Mouse (Mus musculus) myocyte (in vitro differentiated cells): ENCODE data around the gene Gramd1b. TPM values are rescaled to one million over a fixed set of nuclear protein-coding genes. Genes with fewer than 3 reads are reported as not detected.
A peak's percentile ranks its signal among the peaks of the same experiment; 100 is the strongest.

ENCODE experiments used
- H3K27me3 ChIP-seq: one replicate; pipeline ENCODE4 v1.6.1; 2011; ENCODE audit not compliant: control insufficient read depth, insufficient read depth, insufficient read length
- H3K36me3 ChIP-seq: one replicate; pipeline ENCODE4 v1.6.1; 2011; ENCODE audit not compliant: control insufficient read depth, insufficient read depth
- H3K4me2 ChIP-seq: one replicate; pipeline ENCODE4 v1.6.1; 2011; ENCODE audit warnings: low read depth, control low read depth
- H3K4me3 ChIP-seq: one replicate; pipeline ENCODE4 v1.5.1; 2011; ENCODE audit warnings: mild to moderate bottlenecking, control low read depth, moderate library complexity
- H3K79me2 ChIP-seq: one replicate; pipeline ENCODE4 v1.6.1; 2011; ENCODE audit not compliant: control insufficient read depth, insufficient read depth
- H3ac ChIP-seq: one replicate; pipeline ENCODE4 v1.6.1; 2011; ENCODE audit not compliant: control insufficient read depth, insufficient read length
- CEBPB ChIP-seq: IDR thresholded peaks from 2 replicates; pipeline ENCODE4 v1.6.1; 2011; ENCODE audit warnings: mild to moderate bottlenecking, moderate library complexity; ENCODE audit not compliant: poor library complexity, insufficient read depth, severe bottlenecking
- E2F4 ChIP-seq: IDR thresholded peaks from one replicate; pipeline ENCODE4 v1.6.1; 2011; ENCODE audit warnings: mild to moderate bottlenecking, control low read depth, moderate library complexity; ENCODE audit not compliant: insufficient read depth
- MAX ChIP-seq: IDR thresholded peaks from one replicate; pipeline ENCODE4 v1.6.1; 2011; ENCODE audit warnings: low read depth, mild to moderate bottlenecking, control low read depth
- MYOD1 ChIP-seq, 3 experiments: IDR thresholded peaks; one replicate each; pipeline ENCODE4 v1.6.1; 2011; ENCODE audit warnings: control low read depth in 2 of 3, low read depth in 2 of 3, mild to moderate bottlenecking in 2 of 3, moderate library complexity in 1 of 3; ENCODE audit not compliant: insufficient read length in 2 of 3, control insufficient read depth in 1 of 3
- MYOG ChIP-seq, 3 experiments: IDR thresholded peaks; one replicate each; pipeline ENCODE4 v1.6.1; 2011; ENCODE audit warnings: control low read depth in 2 of 3, low read depth in 2 of 3, mild to moderate bottlenecking in 2 of 3; ENCODE audit not compliant: insufficient read length in 2 of 3, control insufficient read depth in 1 of 3, insufficient read depth in 1 of 3
- POLR2A ChIP-seq: IDR thresholded peaks from one replicate; pipeline ENCODE4 v1.6.1; 2011; ENCODE audit warnings: low read depth, mild to moderate bottlenecking, control low read depth, moderate library complexity; ENCODE audit not compliant: insufficient read length
- POLR2AphosphoS2 ChIP-seq: IDR thresholded peaks from one replicate; pipeline ENCODE4 v1.6.1; 2011; ENCODE audit warnings: low read depth, control low read depth; ENCODE audit not compliant: insufficient read length
- REST ChIP-seq: IDR thresholded peaks from one replicate; pipeline ENCODE4 v1.6.1; 2011; ENCODE audit warnings: mild to moderate bottlenecking, control low read depth, moderate library complexity; ENCODE audit not compliant: insufficient read depth, insufficient read length
- SRF ChIP-seq: IDR thresholded peaks from one replicate; pipeline ENCODE4 v1.6.1; 2011; ENCODE audit warnings: low read depth; ENCODE audit not compliant: control insufficient read depth, insufficient read length
- TCF12 ChIP-seq: IDR thresholded peaks from one replicate; pipeline ENCODE4 v1.6.1; 2011; ENCODE audit warnings: mild to moderate bottlenecking, control low read depth; ENCODE audit not compliant: poor library complexity, insufficient read depth, severe bottlenecking
- TCF3 ChIP-seq: IDR thresholded peaks from one replicate; pipeline ENCODE4 v1.6.1; 2011; ENCODE audit warnings: low read depth, control low read depth; ENCODE audit not compliant: insufficient read length
- USF1 ChIP-seq: IDR thresholded peaks from one replicate; pipeline ENCODE4 v1.6.1; 2011; ENCODE audit warnings: low read depth, mild to moderate bottlenecking, control low read depth, moderate library complexity
- polyA plus RNA-seq: library from polyadenylated mRNA; unstranded; fragments of >200 nt; fragmentation: generic; extraction: Trizol; gene quantifications from one replicate; pipeline ENCODE4 v1.2.1, GENCODE M21; 2012; ENCODE audit warnings: missing spikeins

Gene Gramd1b
- polyA plus RNA-seq, 1 experiment = 33.9 TPM

GRCm38 (mm10) chr9:40345493-40346231, 185.5 kb downstream of the Gramd1b start:
- H3ac ChIP-seq = no peak overlapping the region
- no peaks in the 10 kb centered on the region for H3K27me3 ChIP-seq
- peaks cover 3% of the 10 kb centered on the region for H3K79me2 ChIP-seq
- peak overlapping the region; percentile 30 for H3K4me2 ChIP-seq
- no peak for TF ChIP-seq REST
- TF ChIP-seq SRF = no peak
- TF ChIP-seq TCF12 = no peak
- no peak for TF ChIP-seq POLR2AphosphoS2
- no peak for TF ChIP-seq E2F4
- TF ChIP-seq MYOD1 (IDR thresholded peaks at IDR 0.05; ENCODE audit: control insufficient read depth in 1 of 3, insufficient read length in 2 of 3, low read depth in 2 of 3) = no peak
- no peak for TF ChIP-seq CEBPB
- TF ChIP-seq MYOG (IDR thresholded peaks at IDR 0.05; ENCODE audit: control insufficient read depth in 1 of 3, insufficient read depth in 1 of 3, insufficient read length in 2 of 3, low read depth in 2 of 3) = no peak
- H3K4me3 ChIP-seq = no peak overlapping the region
- H3K36me3 ChIP-seq = no peaks in the 10 kb centered on the region

GRCm38 (mm10) chr9:40344801-40345492, 186.2 kb downstream of the Gramd1b start:
- H3K4me3 ChIP-seq = no peak overlapping the region
- TF ChIP-seq USF1 = no peak
- no peak for TF ChIP-seq POLR2AphosphoS2
- TF ChIP-seq POLR2A = no peak
- no peak for TF ChIP-seq REST
- no peak for TF ChIP-seq CEBPB
- no peak for TF ChIP-seq MAX
- TF ChIP-seq MYOG (IDR thresholded peaks at IDR 0.05; ENCODE audit: control insufficient read depth in 1 of 3, insufficient read depth in 1 of 3, insufficient read length in 2 of 3, low read depth in 2 of 3) = no peak
- TF ChIP-seq SRF = no peak
- peaks cover 3% of the 10 kb centered on the region for H3K79me2 ChIP-seq
- peak overlapping the region; percentile 6 for H3K4me2 ChIP-seq
- no peaks in the 10 kb centered on the region for H3K27me3 ChIP-seq
- no peaks in the 10 kb centered on the region for H3K36me3 ChIP-seq
- H3ac ChIP-seq = no peak overlapping the region

DNA sequence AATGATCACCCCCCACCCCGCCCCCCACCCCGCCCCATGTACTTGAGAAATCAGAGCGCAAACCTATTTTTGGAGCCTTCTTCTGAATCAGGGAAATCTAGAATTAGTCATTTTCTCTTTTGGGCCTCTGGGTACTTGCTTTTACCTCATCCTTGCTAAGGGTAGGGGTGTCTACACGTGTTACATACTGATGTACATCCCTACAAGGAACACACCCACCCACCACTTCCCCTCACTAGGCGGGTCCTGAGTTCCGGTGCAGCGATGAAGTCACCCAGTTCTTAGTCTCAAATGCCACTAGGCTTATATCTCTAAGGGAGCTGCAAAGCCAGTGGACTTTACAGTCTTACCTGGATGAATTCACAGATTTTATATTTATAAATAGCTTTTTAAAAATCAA, 187.4 kb downstream of the Gramd1b start:
- H3K27me3 ChIP-seq = no peaks in the 10 kb centered on the region
- peaks cover 3% of the 10 kb centered on the region for H3K79me2 ChIP-seq

DNA sequence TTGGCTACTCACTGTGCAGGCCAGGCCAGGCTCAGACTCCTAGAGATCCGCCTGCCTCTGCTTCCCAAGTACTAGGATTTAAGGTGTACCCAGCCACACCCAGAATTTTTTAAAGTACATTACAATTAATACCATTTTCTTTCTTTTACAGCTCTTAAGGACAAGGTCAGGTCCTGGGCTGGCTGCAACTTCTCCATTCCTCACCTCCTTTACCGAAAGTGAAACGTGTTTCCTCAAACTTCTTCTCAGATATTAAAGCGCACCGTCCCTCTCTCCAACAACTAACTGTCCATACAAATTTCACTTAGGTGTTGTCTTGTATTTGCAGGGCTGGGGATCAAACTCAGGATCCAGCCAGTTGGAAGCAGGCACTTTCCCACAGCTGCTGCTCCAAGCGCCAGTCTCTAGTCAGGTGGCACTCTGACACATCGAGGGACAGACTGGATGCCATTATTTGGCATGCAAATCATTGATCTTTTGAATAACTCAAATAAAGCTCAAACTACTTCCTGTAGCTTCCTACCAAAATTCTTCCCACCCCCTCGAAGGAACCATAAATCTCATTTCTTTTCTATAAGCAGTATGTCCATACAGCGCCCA, 188.0 kb downstream of the Gramd1b start:
- H3ac ChIP-seq = no peak overlapping the region
- no peaks in the 10 kb centered on the region for H3K27me3 ChIP-seq
- H3K79me2 ChIP-seq = peaks cover 3% of the 10 kb centered on the region
- no peaks in the 10 kb centered on the region for H3K36me3 ChIP-seq
- no peak for TF ChIP-seq MAX
- TF ChIP-seq SRF = no peak
- TF ChIP-seq MYOG (IDR thresholded peaks at IDR 0.05; ENCODE audit: control insufficient read depth in 1 of 3, insufficient read depth in 1 of 3, insufficient read length in 2 of 3, low read depth in 2 of 3) = no peak
- no peak for TF ChIP-seq E2F4
- no peak for TF ChIP-seq USF1
- no peak for TF ChIP-seq TCF3
- no peak for TF ChIP-seq MYOD1 (IDR thresholded peaks at IDR 0.05; ENCODE audit: control insufficient read depth in 1 of 3, insufficient read length in 2 of 3, low read depth in 2 of 3)
- TF ChIP-seq CEBPB = no peak
- TF ChIP-seq POLR2A = no peak
- TF ChIP-seq REST = no peak
- TF ChIP-seq POLR2AphosphoS2 = no peak
- no peak for TF ChIP-seq TCF12
- no peak overlapping the region for H3K4me2 ChIP-seq
- H3K4me3 ChIP-seq = no peak overlapping the region

More for the DNA sequence above, 187.4 kb downstream of the Gramd1b start:
- Histone ChIP-seq H3K4me2 (no peak overlapping the region), H3K4me3 (no peak overlapping the region), H3ac (no peak overlapping the region), H3K36me3 (no peaks in the 10 kb centered on the region)
- no peak for TF ChIP-seq MYOD1 (IDR thresholded peaks at IDR 0.05; ENCODE audit: control insufficient read depth in 1 of 3, insufficient read length in 2 of 3, low read depth in 2 of 3)

- Histone ChIP-seq H3K36me3 (no peaks in the 10 kb centered on the region), H3K27me3 (no peaks in the 10 kb centered on the region), H3K4me2 (no peak overlapping the region), H3ac (no peak overlapping the region), H3K79me2 (peaks cover 3% of the 10 kb centered on the region), H3K4me3 (no peak overlapping the region)
- TF ChIP-seq USF1 = no peak
- TF ChIP-seq CEBPB = no peak
- no peak for TF ChIP-seq TCF3
- TF ChIP-seq E2F4 = no peak
- TF ChIP-seq POLR2AphosphoS2 = no peak
- no peak for TF ChIP-seq TCF12
These were observed 189.1 kb downstream of the Gramd1b start for GRCm38 (mm10) chr9:40342101-40342500.
